Mouse (Mus musculus) liver, adult 2 months (tissue): ENCODE results near the gene Il3.

ENCODE experiments used
- CTCF ChIP-seq: fragments of 200-500 bp; IDR thresholded peaks from 2 replicates; pipeline ENCODE4 v1.5.1; 2011; ENCODE audit warnings: low read depth, low read length, control low read depth
- POLR2A ChIP-seq: fragments of 200-500 bp; IDR thresholded peaks from 2 replicates; pipeline ENCODE4 v1.6.1; 2011; ENCODE audit warnings: low read length, control low read depth; ENCODE audit not compliant: insufficient read depth; ENCODE audit errors: extremely low read depth

DNA sequence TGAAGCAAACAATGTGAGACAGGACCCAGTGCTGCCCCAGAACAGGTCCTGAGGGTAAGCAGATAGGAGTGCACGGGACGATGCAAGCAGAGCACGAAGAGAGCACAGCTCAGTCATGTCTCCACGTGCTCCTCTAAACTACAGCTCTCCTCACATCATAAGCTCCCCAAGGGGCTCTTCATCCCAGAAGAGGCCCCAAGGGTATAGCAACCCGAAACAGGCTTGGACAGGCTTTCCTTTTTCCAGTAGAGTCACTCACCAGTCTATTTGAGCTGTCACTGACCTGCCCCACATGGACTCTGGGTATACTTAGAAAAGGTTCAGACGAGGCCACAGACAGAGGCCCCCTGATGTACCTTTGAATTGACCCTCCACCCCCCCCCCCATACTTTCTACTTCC lies 22.6 kb downstream of the Il3 start:
- TF ChIP-seq CTCF (no peak), POLR2A (no peak)
